Mouse (Mus musculus) stomach, embryonic 14.5 days (tissue): ENCODE results near the gene Gm5108. TPM values are rescaled to one million over a fixed set of nuclear protein-coding genes. Genes with fewer than 3 reads are reported as not detected.

ENCODE experiments used
- ATAC-seq: fragments of 200-750 bp; cut with Nextera tagmentation; 2 replicates; pipeline ENCODE4 v1.8.0; 2017; ENCODE audit warnings: low read depth, moderate TSS enrichment; ENCODE audit not compliant: insufficient number of reproducible peaks, insufficient read depth, low FRiP score
- H3K27ac ChIP-seq: fragments of 300-500 bp; sonication (generic); 2 replicates; pipeline ENCODE4 v1.5.1; 2014; ENCODE audit warnings: mild to moderate bottlenecking, low read length, moderate library complexity, mixed read lengths
- H3K27me3 ChIP-seq: fragments of 300-500 bp; sonication (generic); 2 replicates; pipeline ENCODE4 v1.6.1; 2014; ENCODE audit warnings: low read length, control low read depth, mixed read lengths; ENCODE audit not compliant: control insufficient read depth, insufficient read depth
- H3K36me3 ChIP-seq: fragments of 300-500 bp; sonication (generic); 2 replicates; pipeline ENCODE4 v1.6.1; 2014; ENCODE audit warnings: mild to moderate bottlenecking, control low read depth, low read length, moderate library complexity, mixed read lengths; ENCODE audit not compliant: control insufficient read depth, insufficient read depth
- H3K4me1 ChIP-seq: fragments of 300-500 bp; sonication (generic); 2 replicates; pipeline ENCODE4 v1.6.1; 2014; ENCODE audit warnings: low read length, control low read depth, mixed read lengths; ENCODE audit not compliant: control insufficient read depth, insufficient read depth
- H3K4me2 ChIP-seq: fragments of 300-500 bp; sonication (generic); replicated peaks from 2 replicates; pipeline ENCODE4 v1.6.1; 2014; ENCODE audit warnings: low read depth, low read length, control low read depth
- H3K4me3 ChIP-seq: fragments of 300-500 bp; sonication (generic); 2 replicates; pipeline ENCODE4 v1.5.1; 2014; ENCODE audit warnings: low read depth, low read length, control low read depth
- H3K9ac ChIP-seq: fragments of 300-500 bp; sonication (generic); replicated peaks from 2 replicates; pipeline ENCODE4 v1.6.1; 2014; ENCODE audit warnings: low read depth, mild to moderate bottlenecking, control low read depth, low read length, moderate library complexity, mixed read lengths
- H3K9me3 ChIP-seq: fragments of 300-500 bp; sonication (generic); 2 replicates; pipeline ENCODE4 v1.6.1; 2016; ENCODE audit warnings: low read depth, low read length, control low read depth; ENCODE audit not compliant: control insufficient read depth
- WGBS: fragments of 180-500 bp; shearing (Covaris S2); extraction: QIAGEN DNeasy Blood & Tissue Kit; methylation state at CpG from one replicate; pipeline ENCODE4 v1.1.7; 2014; 5-methylcytosine and 5-hydroxymethylcytosine counted together
- polyA plus RNA-seq: library from polyadenylated mRNA; unstranded; fragments of >200 nt; fragmentation: Nextera tagmentation; extraction: Ambion mirVana; gene quantifications from 2 replicates; pipeline ENCODE4 v1.2.1, GENCODE M21; 2014

Gm5108 gene
- polyA plus RNA-seq, 1 experiment from 2014 or later = not detected

- no peaks in the 10 kb centered on the region for H3K36me3 ChIP-seq
- H3K4me1 ChIP-seq = no peaks in the 10 kb centered on the region
- H3K4me2 ChIP-seq = no peak overlapping the region
- no peaks in the 10 kb centered on the region for H3K9me3 ChIP-seq
- ATAC-seq = no peak
- no peak overlapping the region for H3K4me3 ChIP-seq
- 65% methylated on average over 2 of the region's 2 CpGs for WGBS
- H3K27ac ChIP-seq = no peak overlapping the region
- no peak overlapping the region for H3K9ac ChIP-seq
- H3K27me3 ChIP-seq = no peaks in the 10 kb centered on the region
Observed at GRCm38 (mm10) chr5:68003904-68004303, 62.4 kb downstream of the Gm5108 start.

- H3K9ac ChIP-seq = no peak overlapping the region
- no peaks in the 10 kb centered on the region for H3K9me3 ChIP-seq
- no peak for ATAC-seq
- H3K4me3 ChIP-seq = no peak overlapping the region
- no peak overlapping the region for H3K4me2 ChIP-seq
- H3K4me1 ChIP-seq = no peaks in the 10 kb centered on the region
- H3K27me3 ChIP-seq = no peaks in the 10 kb centered on the region
- H3K36me3 ChIP-seq = no peaks in the 10 kb centered on the region
- no peak overlapping the region for H3K27ac ChIP-seq
- 71% methylated on average over 2 of the region's 2 CpGs for WGBS
Observed at GRCm38 (mm10) chr5:68004419-68004818, 63.0 kb downstream of the Gm5108 start.

- no peak overlapping the region for H3K27ac ChIP-seq
- no peaks in the 10 kb centered on the region for H3K36me3 ChIP-seq
- WGBS = 84% methylated on average over 4 of the region's 4 CpGs
- no peaks in the 10 kb centered on the region for H3K9me3 ChIP-seq
- H3K4me1 ChIP-seq = no peaks in the 10 kb centered on the region
- no peak for ATAC-seq
- no peak overlapping the region for H3K9ac ChIP-seq
- H3K4me2 ChIP-seq = no peak overlapping the region
- no peaks in the 10 kb centered on the region for H3K27me3 ChIP-seq
- H3K4me3 ChIP-seq = no peak overlapping the region
Observed at GRCm38 (mm10) chr5:68007074-68007473, 65.6 kb downstream of the Gm5108 start.

DNA sequence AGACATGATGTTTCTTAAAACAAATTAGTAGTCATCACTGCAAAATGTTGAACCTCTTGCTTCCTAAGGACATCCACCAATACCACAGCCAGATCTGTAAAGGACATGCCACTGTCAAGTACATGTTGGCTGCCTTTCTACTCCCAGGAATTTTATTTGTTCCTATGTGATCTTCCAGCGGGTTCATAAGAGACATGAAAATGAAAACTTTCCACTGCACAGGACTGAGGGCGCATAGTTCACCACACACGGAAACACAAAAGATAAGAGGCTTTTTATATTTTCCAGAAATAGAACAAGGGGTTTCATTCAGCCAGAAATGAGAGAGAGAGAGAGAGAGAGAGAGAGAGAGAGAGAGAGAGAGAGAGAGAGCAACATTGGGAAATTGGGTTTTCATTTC lies 70.1 kb downstream of the Gm5108 start:
- WGBS = 78% methylated on average over 3 of the region's 3 CpGs
- Histone ChIP-seq H3K4me1 (no peaks in the 10 kb centered on the region), H3K36me3 (no peaks in the 10 kb centered on the region), H3K9me3 (no peaks in the 10 kb centered on the region), H3K27me3 (no peaks in the 10 kb centered on the region), H3K4me2 (no peak overlapping the region), H3K27ac (no peak overlapping the region), H3K4me3 (no peak overlapping the region), H3K9ac (no peak overlapping the region)
- ATAC-seq = no peak

DNA sequence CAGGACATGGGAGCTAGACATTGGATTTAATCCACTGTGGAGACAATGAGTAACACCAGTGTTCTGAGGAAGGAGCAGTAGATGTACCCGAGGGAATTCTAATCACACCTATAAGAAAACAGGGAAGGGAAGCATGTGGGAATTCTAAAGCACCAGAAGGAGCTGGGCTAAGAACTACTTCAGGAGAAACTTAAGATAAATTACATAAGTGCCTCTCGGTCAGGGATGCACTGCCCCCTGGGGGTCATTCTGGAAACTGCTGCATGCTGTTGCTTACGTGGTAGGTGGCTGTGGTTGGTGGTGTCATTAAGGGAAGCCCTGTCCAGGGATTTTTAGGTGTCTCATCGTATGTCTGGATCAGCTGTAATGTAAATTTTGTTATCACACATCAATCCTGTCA lies 71.1 kb downstream of the Gm5108 start:
- H3K9me3 ChIP-seq = no peaks in the 10 kb centered on the region
- H3K4me1 ChIP-seq = no peaks in the 10 kb centered on the region
- no peak overlapping the region for H3K4me2 ChIP-seq
- H3K27ac ChIP-seq = no peak overlapping the region
- H3K36me3 ChIP-seq = no peaks in the 10 kb centered on the region
- no peak overlapping the region for H3K4me3 ChIP-seq
- no peak overlapping the region for H3K9ac ChIP-seq
- ATAC-seq = no peak
- no peaks in the 10 kb centered on the region for H3K27me3 ChIP-seq
- 15% methylated on average over 4 of the region's 4 CpGs for WGBS

- no peak overlapping the region for H3K4me3 ChIP-seq
- no peak for ATAC-seq
- no peaks in the 10 kb centered on the region for H3K27me3 ChIP-seq
- H3K9me3 ChIP-seq = no peaks in the 10 kb centered on the region
- H3K9ac ChIP-seq = no peak overlapping the region
- H3K27ac ChIP-seq = no peak overlapping the region
- no peaks in the 10 kb centered on the region for H3K4me1 ChIP-seq
- 50% methylated on average over 2 of the region's 2 CpGs for WGBS
- H3K4me2 ChIP-seq = no peak overlapping the region
- H3K36me3 ChIP-seq = no peaks in the 10 kb centered on the region
Observed at GRCm38 (mm10) chr5:68020870-68021269, 79.4 kb downstream of the Gm5108 start.

Other genes with a start within 250 kb of the Gm5108 start
- gene Atp8a1, start 94.2 kb upstream of the Gm5108 start, polyA plus RNA-seq = 8.6 and 10.7 TPM in 2 replicates
- gene Gm21905, start 4.8 kb downstream of the Gm5108 start, polyA plus RNA-seq = not detected in 2 replicates
- gene Grxcr1, start 90.2 kb downstream of the Gm5108 start, polyA plus RNA-seq = not detected in 2 replicates